Mouse (Mus musculus) testis, adult 2 months (tissue): ENCODE measurements at regions not wholly inside any gene's neighbourhood (a gene's known extent, or its start where the extent isn't known, plus 50 kb on each side); places are given as distances from the start of the nearest gene placed in this dataset.

Experiments used
- H3K27ac ChIP-seq: fragments of 200-500 bp; 2 replicates; pipeline ENCODE4 v1.5.1; 2012; ENCODE audit warnings: low read depth, low read length; ENCODE audit not compliant: control insufficient read depth, insufficient read depth
- H3K27me3 ChIP-seq: fragments of 200-500 bp; 2 replicates; pipeline ENCODE4 v1.6.1; 2012; ENCODE audit warnings: mild to moderate bottlenecking, low read length, moderate library complexity; ENCODE audit not compliant: control insufficient read depth, insufficient read depth
- H3K36me3 ChIP-seq: fragments of 200-500 bp; 2 replicates; pipeline ENCODE4 v1.6.1; 2012; ENCODE audit warnings: mild to moderate bottlenecking, low read length; ENCODE audit not compliant: control insufficient read depth, insufficient read depth
- H3K4me1 ChIP-seq: fragments of 200-500 bp; 2 replicates; pipeline ENCODE4 v1.6.1; 2012; ENCODE audit warnings: low read length; ENCODE audit not compliant: control insufficient read depth, insufficient read depth
- H3K4me3 ChIP-seq: fragments of 200-500 bp; 2 replicates; pipeline ENCODE4 v1.5.1; 2012; ENCODE audit warnings: low read depth, mild to moderate bottlenecking, low read length, moderate library complexity, mixed read lengths; ENCODE audit not compliant: control insufficient read depth
- CTCF ChIP-seq: fragments of 200-500 bp; IDR thresholded peaks from 2 replicates; pipeline ENCODE4 v1.5.1; 2012; ENCODE audit warnings: low read depth, mild to moderate bottlenecking, inconsistent platforms, low read length, moderate library complexity; ENCODE audit not compliant: control insufficient read depth, insufficient read depth, insufficient replicate concordance
- POLR2A ChIP-seq: fragments of 200-500 bp; IDR thresholded peaks from 2 replicates; pipeline ENCODE4 v1.6.1; 2012; ENCODE audit warnings: low read depth, mild to moderate bottlenecking, inconsistent platforms, low read length, moderate library complexity; ENCODE audit not compliant: control insufficient read depth

DNA sequence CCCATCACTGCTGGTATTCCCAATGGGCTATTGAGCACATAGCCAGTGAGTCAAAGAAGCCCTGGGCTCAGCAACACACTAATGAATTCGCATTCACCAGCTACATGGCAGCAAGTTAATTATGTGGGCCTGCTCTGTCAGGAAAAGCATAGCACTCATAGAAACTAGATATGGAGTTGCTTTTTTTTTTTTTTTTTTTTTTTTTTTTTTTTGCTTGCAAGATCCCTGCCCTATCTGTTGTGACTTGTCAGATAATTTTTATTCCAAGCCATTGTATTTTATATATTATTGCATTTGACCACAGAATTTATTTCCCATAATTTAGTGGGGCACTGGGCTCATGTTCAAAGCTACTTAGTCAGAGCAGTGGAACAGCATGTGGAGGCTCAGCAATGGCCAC lies 131.2 kb upstream of the Fbxo11 start:
- Histone ChIP-seq H3K4me1 (no peaks in the 10 kb centered on the region), H3K36me3 (no peaks in the 10 kb centered on the region), H3K27ac (no peak overlapping the region), H3K27me3 (no peaks in the 10 kb centered on the region), H3K4me3 (no peak overlapping the region)
- TF ChIP-seq CTCF: no peak
- no peak for TF ChIP-seq POLR2A

DNA sequence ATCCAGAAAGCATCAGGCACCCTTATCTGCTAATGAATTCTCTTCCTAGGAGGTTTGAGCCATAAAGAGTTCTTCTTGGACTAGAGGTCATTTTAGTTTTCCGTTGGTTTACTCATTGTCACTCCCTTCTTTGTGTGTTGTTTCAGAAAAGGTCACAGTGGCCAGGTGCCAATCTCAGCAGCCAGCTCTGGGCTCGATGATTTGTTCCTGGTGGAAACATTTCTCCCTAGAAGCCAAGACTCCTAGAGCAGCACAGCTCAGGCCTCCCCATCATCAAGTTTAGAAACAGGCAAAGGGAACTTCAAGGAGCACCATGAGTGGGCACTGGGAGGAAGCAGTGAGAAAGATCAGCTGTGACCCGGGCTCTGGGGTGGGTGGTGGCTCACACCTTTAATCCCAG lies 132.3 kb upstream of the Fbxo11 start:
- no peaks in the 10 kb centered on the region for H3K36me3 ChIP-seq
- TF ChIP-seq POLR2A (no peak), CTCF (no peak)
- no peak overlapping the region for H3K4me3 ChIP-seq
- no peaks in the 10 kb centered on the region for H3K4me1 ChIP-seq
- no peak overlapping the region for H3K27ac ChIP-seq
- H3K27me3 ChIP-seq: no peaks in the 10 kb centered on the region

DNA sequence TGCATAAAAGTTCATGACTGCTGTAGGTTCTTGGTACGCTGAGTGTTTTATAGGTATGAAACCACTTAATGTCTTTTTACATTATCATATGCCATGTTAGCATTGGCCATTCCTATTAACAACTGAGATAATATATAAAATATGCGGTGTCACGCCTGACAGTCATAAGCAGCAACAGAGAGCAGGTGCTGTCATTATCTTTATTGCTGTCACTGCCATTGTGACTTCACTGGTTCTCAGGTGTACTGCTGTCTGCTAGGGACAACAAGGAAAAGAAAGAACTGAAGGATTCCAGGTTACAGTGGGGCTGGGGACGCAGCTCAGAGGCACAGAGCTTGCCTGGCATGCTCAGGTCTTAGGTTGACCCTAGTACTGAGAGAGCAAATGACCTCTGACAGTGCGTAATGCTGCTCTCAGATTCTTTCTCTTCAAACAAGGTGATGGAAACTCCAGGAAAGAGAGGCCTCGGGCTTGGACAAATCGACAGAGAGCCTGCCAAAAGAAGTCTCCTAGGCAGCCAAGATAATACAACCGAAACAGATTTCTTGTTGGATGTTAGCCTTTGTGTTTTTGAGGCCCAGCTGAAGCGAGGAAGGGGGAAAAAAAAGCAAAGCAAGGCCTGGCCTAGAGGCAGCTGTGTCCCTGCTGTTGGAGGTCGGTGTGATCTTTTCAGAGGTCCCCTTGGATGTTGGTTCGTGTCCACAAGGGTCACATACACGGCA lies 136.3 kb upstream of the Fbxo11 start:
- TF ChIP-seq CTCF (no peak), POLR2A (0 out of 2 replicates have a peak, but pooled peaks have one; percentile 12)
- H3K27ac ChIP-seq: no peak overlapping the region

DNA sequence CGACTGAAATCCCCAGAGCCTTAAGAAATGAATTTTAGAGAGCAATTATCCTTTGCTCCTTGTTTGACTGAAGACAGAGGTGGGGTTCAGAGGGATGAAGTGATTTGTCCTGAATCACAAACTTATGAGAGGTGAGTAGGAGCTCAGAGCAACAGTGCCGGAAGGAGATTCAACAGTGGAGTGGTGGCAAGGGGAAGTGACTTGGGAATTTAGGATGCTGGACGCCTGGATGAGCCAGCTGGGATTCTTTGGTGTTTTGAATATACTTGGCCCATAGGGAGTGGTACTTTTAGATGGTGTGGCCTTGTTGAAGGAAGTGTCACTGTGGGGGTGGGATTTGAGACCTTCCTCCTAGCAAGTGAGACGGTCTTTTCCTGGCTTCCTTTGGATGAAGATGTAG lies 137.1 kb upstream of the Fbxo11 start:
- H3K27me3 ChIP-seq: no peaks in the 10 kb centered on the region
- peak overlapping the region; percentile 67 for H3K4me3 ChIP-seq
- H3K36me3 ChIP-seq: no peaks in the 10 kb centered on the region
- no peaks in the 10 kb centered on the region for H3K4me1 ChIP-seq
- no peak overlapping the region for H3K27ac ChIP-seq
- TF ChIP-seq POLR2A (no peak), CTCF (no peak)

More for the DNA sequence above, 136.3 kb upstream of the Fbxo11 start:
- peak overlapping the region; percentile 67 for H3K4me3 ChIP-seq
- no peaks in the 10 kb centered on the region for H3K36me3 ChIP-seq
- H3K27me3 ChIP-seq: no peaks in the 10 kb centered on the region
- no peaks in the 10 kb centered on the region for H3K4me1 ChIP-seq

DNA sequence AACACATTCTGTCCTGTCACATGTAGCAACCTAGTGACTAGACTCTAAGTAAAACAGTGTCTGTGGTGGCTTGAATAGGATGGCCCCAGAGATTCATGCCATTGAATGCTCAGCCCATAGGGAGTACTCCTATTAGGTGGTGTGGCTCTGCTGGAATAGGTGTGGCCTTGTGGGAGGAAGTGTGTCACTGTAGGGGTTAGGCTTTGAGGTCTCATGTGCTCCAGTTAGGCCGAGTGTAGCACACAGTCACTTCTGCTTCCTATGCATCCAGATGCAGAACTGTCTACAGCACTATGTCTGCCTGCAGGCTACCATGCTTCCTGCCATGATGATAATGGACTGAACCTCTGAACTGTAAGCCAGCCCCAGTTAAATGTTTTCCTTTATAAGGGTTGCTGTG lies 144.5 kb upstream of the Fbxo11 start:
- H3K4me1 ChIP-seq: peaks cover 4% of the 10 kb centered on the region
- no peaks in the 10 kb centered on the region for H3K36me3 ChIP-seq
- H3K27ac ChIP-seq: no peak overlapping the region
- H3K4me3 ChIP-seq: no peak overlapping the region
- no peaks in the 10 kb centered on the region for H3K27me3 ChIP-seq
- no peak for TF ChIP-seq CTCF
- TF ChIP-seq POLR2A: no peak

- Histone ChIP-seq H3K4me3 (peak overlapping the region; percentile 93), H3K36me3 (no peaks in the 10 kb centered on the region), H3K27ac (peak overlapping the region; percentile 91), H3K4me1 (peaks cover 4% of the 10 kb centered on the region), H3K27me3 (no peaks in the 10 kb centered on the region)
- TF ChIP-seq CTCF: no peak
- no peak for TF ChIP-seq POLR2A
These were observed 147.0 kb upstream of the Fbxo11 start for GRCm38 (mm10) chr17:88212121-88212520.

DNA sequence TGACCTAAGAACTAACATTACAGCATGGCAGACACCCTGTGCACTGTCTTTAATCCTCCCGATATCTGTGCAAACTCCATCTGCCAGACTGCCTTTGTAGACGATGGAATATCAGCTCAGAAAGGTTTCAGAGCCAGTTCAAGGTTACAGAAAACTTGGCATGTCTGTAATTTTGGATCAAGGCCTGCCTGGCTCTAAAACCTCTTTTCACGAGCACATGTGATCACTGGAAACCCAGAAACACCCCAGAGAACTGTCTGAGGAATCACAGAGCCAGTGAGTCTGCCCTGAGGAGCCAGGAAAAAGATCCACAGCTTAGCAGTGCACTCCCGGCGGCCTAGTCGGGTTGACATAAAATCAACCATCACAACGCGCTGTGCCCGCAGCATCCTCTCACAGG lies 149.7 kb upstream of the Fbxo11 start:
- H3K36me3 ChIP-seq: no peaks in the 10 kb centered on the region
- H3K27me3 ChIP-seq: no peaks in the 10 kb centered on the region
- H3K4me3 ChIP-seq: no peak overlapping the region
- peaks cover 4% of the 10 kb centered on the region for H3K4me1 ChIP-seq
- peak overlapping the region; percentile 58; the same call in 1 of the 2 replicates for H3K27ac ChIP-seq
- TF ChIP-seq POLR2A: no peak
- TF ChIP-seq CTCF: no peak

- Histone ChIP-seq H3K4me1 (no peaks in the 10 kb centered on the region), H3K4me3 (no peak overlapping the region), H3K27ac (no peak overlapping the region), H3K36me3 (no peaks in the 10 kb centered on the region), H3K27me3 (no peaks in the 10 kb centered on the region)
- TF ChIP-seq POLR2A (no peak), CTCF (no peak)
These were observed 157.4 kb upstream of the Fbxo11 start for GRCm38 (mm10) chr17:88222379-88222955.
